Mouse (Mus musculus): ENCODE data around the gene Kif1c. TPM values are rescaled to one million over a fixed set of nuclear protein-coding genes. Genes with fewer than 3 reads are reported as not detected.

The Kif1c gene
- 13.2 and 15.3 TPM in 2 replicates for polyA plus RNA-seq (2012; rRNA removed)

GRCm38 (mm10) chr11:70699722-70700556 is at the start of gene Kif1c, which contains the start of gene Inca1:
Gene Kif1c (plus strand): TSS chr11:70700548.
Gene Inca1 (minus strand): TSS chr11:70700155.

GRCm38 (mm10) chr11:70654198-70654922 is 46.0 kb upstream of the Kif1c start, which contains the start of gene Pfn1:
Gene Pfn1 (minus strand): TSS chr11:70654644.

GRCm38 (mm10) chr11:70656964-70657363 is 43.4 kb upstream of the Kif1c start, which contains the start of gene Eno3:
Gene Eno3 (plus strand): TSS chr11:70657202.

GRCm38 (mm10) chr11:70668771-70669505 is 31.4 kb upstream of the Kif1c start, which contains the start of gene Spag7:
Gene Spag7 (minus strand): TSS chr11:70669416.

GRCm38 (mm10) chr11:70687601-70688199 is 12.6 kb upstream of the Kif1c start, which contains the start of gene Camta2:
Gene Camta2 (minus strand): TSS chr11:70688105.

GRCm38 (mm10) chr11:70763936-70764808 is 63.8 kb downstream of the Kif1c start, which contains the start of gene Zfp3:
Gene Zfp3 (plus strand): TSS chr11:70764209.

Other genes starting within 250 kb of the Kif1c start
- 13.6 and 15.2 TPM in 2 replicates for gene Med11, start 248.6 kb upstream of the Kif1c start, polyA plus RNA-seq (2012; rRNA removed)
- 0.85 and 0.97 TPM in 2 replicates for gene Zmynd15, start 241.1 kb upstream of the Kif1c start, polyA plus RNA-seq (2012; rRNA removed)
- 6.0 and 7.3 TPM in 2 replicates for gene Cxcl16, start 240.6 kb upstream of the Kif1c start, polyA plus RNA-seq (2012; rRNA removed)
- 0.95 and 1.3 TPM in 2 replicates for gene Tm4sf5, start 195.3 kb upstream of the Kif1c start, polyA plus RNA-seq (2012; rRNA removed)
- gene Vmo1, start 185.9 kb upstream of the Kif1c start, polyA plus RNA-seq (2012; rRNA removed), result 0.49 and 0.77 TPM in 2 replicates
- gene Gltpd2, start 181.4 kb upstream of the Kif1c start, polyA plus RNA-seq (2012; rRNA removed), result 20.0 TPM in 2 replicates
- gene Psmb6, start 175.2 kb upstream of the Kif1c start, polyA plus RNA-seq (2012; rRNA removed), result 144 and 153 TPM in 2 replicates
- not detected in 2 replicates for gene Gm40193, start 167.6 kb upstream of the Kif1c start, polyA plus RNA-seq (2012; rRNA removed)
- gene Pld2, start 160.5 kb upstream of the Kif1c start, polyA plus RNA-seq (2012; rRNA removed), result 4.7 and 5.0 TPM in 2 replicates
- gene Mink1, start 137.7 kb upstream of the Kif1c start, polyA plus RNA-seq (2012; rRNA removed), result 16.6 and 23.7 TPM in 2 replicates
- not detected in 2 replicates for gene 4930544D05Rik, start 84.7 kb upstream of the Kif1c start, polyA plus RNA-seq (2012; rRNA removed)
- gene Chrne, start 81.3 kb upstream of the Kif1c start, polyA plus RNA-seq (2012; rRNA removed), result 0.08 and 0.17 TPM in 2 replicates
- gene Gp1ba, start 61.4 kb upstream of the Kif1c start, polyA plus RNA-seq (2012; rRNA removed), result 2.2 and 2.8 TPM in 2 replicates
- gene Rnf167, start 53.3 kb upstream of the Kif1c start, polyA plus RNA-seq (2012; rRNA removed), result 50.1 and 53.4 TPM in 2 replicates
- 72.3 and 79.7 TPM in 2 replicates for gene Slc25a11, start 53.1 kb upstream of the Kif1c start, polyA plus RNA-seq (2012; rRNA removed)
- gene Pfn1, start 45.9 kb upstream of the Kif1c start, polyA plus RNA-seq (2012; rRNA removed), result 372 and 387 TPM in 2 replicates
- 4.5 and 4.8 TPM in 2 replicates for gene Eno3, start 43.3 kb upstream of the Kif1c start, polyA plus RNA-seq (2012; rRNA removed)
- gene Spag7, start 31.1 kb upstream of the Kif1c start, polyA plus RNA-seq (2012; rRNA removed), result 41.6 and 44.2 TPM in 2 replicates
- 3.3 and 4.2 TPM in 2 replicates for gene Camta2, start 12.4 kb upstream of the Kif1c start, polyA plus RNA-seq (2012; rRNA removed)
- gene Inca1, start 393 bp upstream of the Kif1c start, polyA plus RNA-seq (2012; rRNA removed), result 2.8 and 2.9 TPM in 2 replicates
- 1.1 TPM in 2 replicates for gene Zfp3, start 63.7 kb downstream of the Kif1c start, polyA plus RNA-seq (2012; rRNA removed)
- gene Scimp, start 112.0 kb downstream of the Kif1c start, polyA plus RNA-seq (2012; rRNA removed), result 0.84 and 1.1 TPM in 2 replicates
- gene Rabep1, start 144.2 kb downstream of the Kif1c start, polyA plus RNA-seq (2012; rRNA removed), result 5.5 TPM in 2 replicates